Mouse (Mus musculus) bone marrow, adult 2 months (tissue): Measurements from ENCODE around the gene Ap1m1.

ENCODE experiments used
- CTCF ChIP-seq: fragments of 200-500 bp; IDR thresholded peaks from 2 replicates; pipeline ENCODE4 v1.5.1; 2011; ENCODE audit warnings: low read length, control low read depth; ENCODE audit not compliant: control insufficient read depth, insufficient read depth
- POLR2A ChIP-seq: fragments of 200-500 bp; IDR thresholded peaks from 2 replicates; pipeline ENCODE4 v1.6.1; 2011; ENCODE audit warnings: low read depth, mild to moderate bottlenecking, control low read depth, low read length, borderline replicate concordance; ENCODE audit not compliant: control insufficient read depth

DNA sequence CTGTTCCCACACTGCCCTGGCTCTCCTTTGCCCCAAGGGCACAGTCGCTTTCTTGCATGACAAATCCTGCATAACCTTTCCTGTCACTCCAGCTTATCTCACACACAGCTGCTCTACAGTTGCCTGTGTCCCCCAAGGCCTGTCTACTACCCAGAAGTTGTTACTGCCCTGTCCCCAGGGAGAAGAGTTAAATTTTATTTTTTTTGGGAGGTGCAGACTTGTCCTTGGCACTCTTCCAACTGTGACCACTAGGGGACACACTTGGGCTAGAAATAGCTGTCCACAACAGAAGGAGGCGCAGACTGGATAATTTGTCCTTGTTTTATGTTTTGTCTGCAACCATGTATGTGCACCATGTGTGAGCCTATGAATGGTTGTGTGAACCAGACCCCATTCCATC is 21.2 kb downstream of the Ap1m1 start:
- TF ChIP-seq POLR2A (no peak), CTCF (peak; percentile 72)
